Mouse (Mus musculus) left cerebral cortex, adult 2 months (tissue): ENCODE measurements at regions not wholly inside any gene's neighbourhood (a gene's known extent, or its start where the extent isn't known, plus 50 kb on each side); places are given as distances from the start of the nearest gene placed in this dataset.

ENCODE experiments used
- DNase-seq, 2 experiments: peaks; one replicate each; pipeline ENCODE4 v3.0.0; 2021 to 2022; ENCODE audit warnings: low spot score in 2 of 2, mixed read lengths in 1 of 2; ENCODE audit errors: extremely low spot score in 1 of 2
- H3K27ac ChIP-seq: fragments of 200-600 bp; 2 replicates; pipeline ENCODE4 v1.8.1; 2022
- H3K4me3 ChIP-seq: fragments of 200-600 bp; 2 replicates; pipeline ENCODE4 v1.8.1; 2022
- CTCF ChIP-seq: fragments of 200-600 bp; IDR thresholded peaks from 2 replicates; pipeline ENCODE4 v1.8.1; 2022; ENCODE audit warnings: antibody characterized with exemption, mild to moderate bottlenecking, moderate library complexity
- intact Hi-C: fragments of 180-260 bp; cut with DNase I; formaldehyde crosslinking; loops from one replicate; pipeline ENCODE4 v1.15.1; 2025

DNA sequence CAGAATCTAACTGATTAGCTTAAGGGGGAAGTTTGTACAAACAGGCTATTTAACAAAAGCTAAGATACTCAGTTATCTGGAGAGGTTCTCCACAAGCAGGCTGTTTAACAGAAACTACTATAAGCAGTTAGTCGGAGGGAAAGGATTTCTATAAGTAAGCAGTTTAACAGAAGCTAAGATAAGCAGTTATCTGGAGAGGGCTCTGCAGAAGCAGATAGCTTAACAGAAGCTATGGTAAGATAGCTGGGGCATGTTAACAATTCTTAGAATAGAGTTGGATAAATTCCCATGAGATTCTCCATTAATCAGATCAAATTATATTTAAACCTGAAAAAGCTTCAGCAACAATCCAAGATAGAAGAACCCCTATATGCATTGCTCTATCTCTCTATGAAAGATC lies 1482.6 kb downstream of the Diaph2 start:
- TF ChIP-seq CTCF: no peak

DNA sequence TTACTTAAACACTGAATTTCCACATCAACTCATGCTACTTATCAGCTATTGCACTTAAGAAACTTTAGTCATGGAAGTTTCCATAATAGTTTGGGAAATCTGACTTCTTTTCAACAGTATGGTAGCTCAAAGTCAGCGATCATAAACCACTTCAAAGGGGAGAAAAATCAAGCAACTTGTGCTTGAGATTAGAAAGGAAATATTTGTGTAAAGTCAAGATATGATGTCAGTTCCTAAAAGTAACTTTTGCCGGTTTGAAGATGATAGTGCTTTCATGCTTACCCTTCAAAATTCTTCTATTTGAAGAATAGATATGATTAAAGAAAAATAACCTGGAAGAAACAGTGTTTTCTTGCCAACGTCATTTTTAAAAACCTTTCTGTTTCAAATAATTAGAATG lies 1528.0 kb downstream of the Diaph2 start:
- no peak for TF ChIP-seq CTCF
- no peak for DNase-seq
- intact Hi-C loops: no loop called here
- Histone ChIP-seq H3K4me3 (no peak overlapping the region), H3K27ac (no peak overlapping the region)

More for the DNA sequence above, 1482.6 kb downstream of the Diaph2 start:
- intact Hi-C loops: no loop called here
- H3K4me3 ChIP-seq: no peak overlapping the region
- no peak overlapping the region for H3K27ac ChIP-seq
- no peak for DNase-seq

DNA sequence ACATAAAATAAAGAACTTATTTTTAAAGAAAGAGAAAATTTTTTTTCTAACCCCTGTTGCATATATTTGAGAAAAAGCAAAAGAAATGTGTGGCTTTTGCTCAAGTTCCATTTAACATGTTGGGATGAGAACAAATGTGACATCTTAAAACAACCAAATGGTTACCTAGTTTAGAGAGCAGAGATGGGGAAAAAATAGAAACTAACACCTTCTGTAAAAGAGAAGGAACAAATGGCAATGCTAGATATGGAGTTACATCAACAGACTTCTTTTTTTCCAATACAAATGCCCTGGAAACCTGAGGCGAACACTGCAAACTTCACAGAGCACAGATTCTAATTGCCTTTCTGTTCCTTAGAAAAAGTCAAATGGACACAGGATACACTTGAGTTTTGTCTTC lies 1562.8 kb downstream of the Diaph2 start:
- no peak for DNase-seq
- H3K4me3 ChIP-seq: no peak overlapping the region
- H3K27ac ChIP-seq: no peak overlapping the region
- intact Hi-C loops: loop anchor here (5.0 kb wide), 1 partner anchor 710 kb away; no protein-coding TSS in a partner anchor
- TF ChIP-seq CTCF: no peak
